Mouse (Mus musculus): ENCODE data around the gene Gm5426. TPM values are rescaled to one million over a fixed set of nuclear protein-coding genes. Genes with fewer than 3 reads are reported as not detected.

The Gm5426 gene
- total RNA-seq (2023; ENCODE audit: inconsistent age), result not detected in 4 replicates

DNA sequence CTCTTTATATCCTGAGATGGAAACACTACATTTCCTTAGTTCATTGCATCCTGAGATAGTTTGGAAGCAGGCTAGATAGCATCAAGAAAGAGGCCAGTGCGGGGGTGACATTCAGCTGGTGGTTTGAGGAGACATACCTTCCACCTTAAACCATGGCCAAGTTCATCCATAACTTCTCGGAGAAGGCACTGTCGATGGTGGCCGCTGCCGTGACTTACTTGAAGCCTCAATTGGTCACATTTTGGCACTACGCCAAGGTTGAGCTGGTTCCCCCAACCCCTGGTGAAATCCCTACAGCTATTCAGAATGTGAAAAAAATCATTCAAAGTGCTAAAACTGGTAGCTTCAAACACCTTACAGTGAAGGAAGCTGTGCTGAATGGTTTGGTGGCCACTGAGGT, at the start of gene Gm5426:
Gene Gm5426 (plus strand): TSS at position 153 of the 400 bp plus-strand sequence.

Other genes with a start within 250 kb of the Gm5426 start
- 19.5 to 21.1 TPM (median 20.1 TPM) in 4 replicates for gene Eea1, start 196.0 kb upstream of the Gm5426 start, total RNA-seq (2023; ENCODE audit: inconsistent age)